ENCODE assay signal across 8 mouse cellular contexts in genomic region chr13:51646362-51647027, GRCm38 (mm10). TPM values are rescaled to one million over a fixed set of nuclear protein-coding genes. Genes with fewer than 3 reads are reported as not detected.
DNase-seq lines count a peak whose midpoint lies in the region; ATAC-seq and TF ChIP-seq lines count a peak whose summit lies in the region.

No protein-coding gene starts in this region.

- no peak for TF ChIP-seq CTCF in C2C12 (IDR thresholded peaks at IDR 0.05; ENCODE audit: control insufficient read depth, insufficient read depth, insufficient read length)

- H3K9me3 ChIP-seq in hindbrain, embryonic 10.5 days = no peaks in the 10 kb centered on the region
- H3K9me3 ChIP-seq in liver, embryonic 15.5 days (replicated peaks) = no peaks in the 10 kb centered on the region

- peaks cover 26% of the 10 kb centered on the region for H3K36me3 ChIP-seq in C2C12 (ENCODE audit: control insufficient read depth, insufficient read depth)
- H3K36me3 ChIP-seq in hindbrain, embryonic 10.5 days = peaks cover 16% of the 10 kb centered on the region
- peaks cover 22% of the 10 kb centered on the region for H3K36me3 ChIP-seq in liver, embryonic 15.5 days (replicated peaks)

- peak; percentile 40 for DNase-seq in heart, adult 11 months
- DNase-seq in heart, adult 18-20 months = no peak
- DNase-seq in hindbrain, embryonic 10.5 days (ENCODE audit: low spot score) = no peak
- DNase-seq in right cerebral cortex, postnatal 10 days (ENCODE audit: low spot score in 2 of 2) = no peak
- no peak for DNase-seq in frontal cortex, postnatal 10 days (ENCODE audit: low spot score in 2 of 2)
- DNase-seq in adrenal gland, postnatal 25 days = no peak

- H3K4me2 ChIP-seq in liver, embryonic 15.5 days = peak overlapping the region; percentile 71

- H3K4me1 ChIP-seq in hindbrain, embryonic 10.5 days (replicated peaks) = peaks cover 41% of the 10 kb centered on the region
- H3K4me1 ChIP-seq in liver, embryonic 15.5 days (replicated peaks) = peaks cover 50% of the 10 kb centered on the region

- H3ac ChIP-seq in C2C12 (ENCODE audit: control insufficient read depth, insufficient read length, low read depth) = peak overlapping the region; percentile 59

- no peak for ATAC-seq in liver, embryonic 15.5 days (ENCODE audit: insufficient read depth)

- peak overlapping the region; percentile 98 for H3K9ac ChIP-seq in liver, embryonic 15.5 days

- peaks cover 47% of the 10 kb centered on the region for H3K79me3 ChIP-seq in C2C12 (ENCODE audit: low read depth)

- no peaks in the 10 kb centered on the region for H3K27me3 ChIP-seq in C2C12 (ENCODE audit: control insufficient read depth, insufficient read depth, insufficient read length)
- no peaks in the 10 kb centered on the region for H3K27me3 ChIP-seq in hindbrain, embryonic 10.5 days (ENCODE audit: insufficient read depth, poor library complexity, severe bottlenecking)
- H3K27me3 ChIP-seq in liver, embryonic 15.5 days = no peaks in the 10 kb centered on the region

- peaks cover 59% of the 10 kb centered on the region for H3K79me2 ChIP-seq in C2C12 (ENCODE audit: control insufficient read depth, insufficient read depth)

- no peak overlapping the region for H3K27ac ChIP-seq in hindbrain, embryonic 10.5 days
- H3K27ac ChIP-seq in liver, embryonic 15.5 days (replicated peaks) = peak overlapping the region; percentile 95

- WGBS in hindbrain, embryonic 10.5 days = 27% methylated on average over 3 of the region's 3 CpGs
- WGBS in liver, embryonic 15.5 days (ENCODE audit: insufficient replicate concordance) = 6% methylated on average over 3 of the region's 3 CpGs

- H3K4me3 ChIP-seq in C2C12 (ENCODE audit: insufficient read depth, poor library complexity, severe bottlenecking) = peak overlapping the region; percentile 85
- peak overlapping the region; percentile 92 for H3K4me3 ChIP-seq in hindbrain, embryonic 10.5 days
- peak overlapping the region; percentile 85 for H3K4me3 ChIP-seq in liver, embryonic 15.5 days (replicated peaks)

TF ChIP-seq in C2C12, 6 proteins besides CTCF, POLR2A, EP300 and RAD21:
- TF ChIP-seq FOSL1 (IDR thresholded peaks at IDR 0.05; ENCODE audit: insufficient read depth, low read length, poor library complexity, severe bottlenecking) (no peak), USF1 (IDR thresholded peaks at IDR 0.05; ENCODE audit: low read depth) (no peak)

RNA-seq across cellular contexts. Expression of gene Cks2, which starts 1.5 kb away (rescaled TPM):
- 1 to 10 TPM; 1.1 to 2.0 TPM for total RNA-seq in heart, adult 18-20 months (2021)
- polyA plus RNA-seq in C2C12 (2012; fragmentation: generic; extraction: Trizol) = 167 TPM
- 329 and 366 TPM in 2 replicates for polyA plus RNA-seq in hindbrain, embryonic 10.5 days (2016; fragmentation: Nextera tagmentation; extraction: Ambion mirVana)
- polyA plus RNA-seq in liver, embryonic 15.5 days (2015; fragmentation: Nextera tagmentation; extraction: Ambion mirVana) = 345 and 374 TPM in 2 replicates
- total RNA-seq in adrenal gland, postnatal 25 days (2021) = 19.5 and 20.8 TPM in 2 replicates

RNA-seq across cellular contexts. Expression of gene Secisbp2, which starts 5.0 kb away (rescaled TPM):
- 10 to 100 TPM; 11.7 to 13.7 TPM for total RNA-seq in heart, adult 18-20 months (2021)
- polyA plus RNA-seq in C2C12 (2012; fragmentation: generic; extraction: Trizol) = 6.1 TPM
- polyA plus RNA-seq in hindbrain, embryonic 10.5 days (2016; fragmentation: Nextera tagmentation; extraction: Ambion mirVana) = 27.4 and 31.6 TPM in 2 replicates
- polyA plus RNA-seq in liver, embryonic 15.5 days (2015; fragmentation: Nextera tagmentation; extraction: Ambion mirVana) = 13.0 and 14.8 TPM in 2 replicates
- total RNA-seq in adrenal gland, postnatal 25 days (2021) = 32.4 and 32.8 TPM in 2 replicates
